Mouse (Mus musculus) telencephalon, adult 2 months (tissue): Measurements from ENCODE around the gene Vmn1r50.
"Not testable (repeated sequence)": the region's sequence is repeated elsewhere in the genome, so short reads cannot be mapped to it uniquely, and the experiment has no call there.

ENCODE experiments used
- DNase-seq: peaks from one replicate; pipeline ENCODE4 v3.0.0-alpha.2; 2011; ENCODE audit warnings: low read depth, low spot score

Gene Vmn1r50

GRCm38 (mm10) chr6:90101130-90101529 lies at the start of gene Vmn1r50:
Gene Vmn1r50, plus strand, starts transcription at chr6:90101430.
- no peak for DNase-seq

DNA sequence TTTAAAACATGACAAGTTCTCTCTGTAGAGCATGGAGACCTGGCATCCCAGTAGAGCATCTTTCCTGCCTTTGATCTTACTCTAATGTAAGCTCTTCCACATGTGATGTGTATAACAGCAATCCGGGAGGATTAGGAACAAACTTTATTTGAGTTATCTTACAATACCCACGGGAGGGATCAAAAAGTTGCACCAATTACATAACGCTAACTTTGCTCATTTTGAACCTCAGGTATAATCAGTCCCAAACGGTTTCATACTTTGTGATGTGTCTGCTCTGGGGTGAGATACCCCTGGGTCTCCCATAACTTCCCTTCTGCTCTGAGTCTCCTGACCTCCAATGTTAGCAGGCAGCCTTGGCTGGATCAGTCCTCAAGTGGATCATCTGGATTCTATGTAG lies 22.8 kb upstream of the Vmn1r50 start, which contains the start of gene Vmn1r49:
TSS of gene Vmn1r49 (minus strand) at position 101 of the 400 bp plus-strand sequence.
- no peak for DNase-seq

DNA sequence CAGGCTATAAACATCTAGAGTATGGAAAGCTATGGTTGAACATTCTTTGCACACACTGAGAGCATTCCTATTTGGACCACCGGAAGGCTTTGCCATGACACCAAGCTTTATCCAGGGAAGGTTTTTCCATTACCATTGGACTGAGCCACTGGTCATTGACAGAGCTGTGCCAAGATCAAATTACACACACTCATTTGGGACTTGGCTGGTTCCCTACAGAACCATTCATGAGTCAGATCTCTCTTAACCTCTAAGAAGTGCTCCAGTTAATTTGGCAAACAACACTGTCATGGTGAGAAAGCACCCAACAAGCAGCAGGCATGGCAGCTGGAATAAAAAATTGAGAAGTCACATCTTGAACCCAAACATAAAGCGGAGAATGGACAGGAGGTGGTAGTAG lies 664 bp upstream of the Vmn1r50 start:
- DNase-seq, result no peak

- not testable (repeated sequence) for DNase-seq
These were observed 21.1 kb downstream of the Vmn1r50 start, which contains the start of gene Vmn1r51 for GRCm38 (mm10) chr6:90122296-90122695. Gene Vmn1r51, plus strand, starts transcription at chr6:90122596.
